Mouse (Mus musculus): ENCODE measurements around the gene Senp6. TPM values are rescaled to one million over a fixed set of nuclear protein-coding genes. Genes with fewer than 3 reads are reported as not detected.

Gene Senp6
- total RNA-seq, 2 experiments from 2014 or later = 143 to 169 TPM

Other genes with a start within 250 kb of the Senp6 start
- not detected in 2 replicates for gene Filip1, start 54.1 kb upstream of the Senp6 start, total RNA-seq (2014; fragmentation: Nextera tagmentation)
- gene Filip1, start 54.1 kb upstream of the Senp6 start, total RNA-seq (2017) = not detected in 2 replicates
- 0.72 and 9.1 TPM in 2 replicates for gene Myo6, start 98.1 kb downstream of the Senp6 start, total RNA-seq (2014; fragmentation: Nextera tagmentation)
- 4.9 and 8.4 TPM in 2 replicates for gene Myo6, start 98.1 kb downstream of the Senp6 start, total RNA-seq (2017)

Measured in megakaryocyte-erythroid progenitor cell, adult 5-6 weeks (primary cell).